Mouse (Mus musculus): ENCODE measurements at regions not wholly inside any gene's neighbourhood (a gene's known extent, or its start where the extent isn't known, plus 50 kb on each side); places are given as distances from the start of the nearest gene placed in this dataset.
A peak's percentile ranks its signal among the peaks of the same experiment; 100 is the strongest.

DNA sequence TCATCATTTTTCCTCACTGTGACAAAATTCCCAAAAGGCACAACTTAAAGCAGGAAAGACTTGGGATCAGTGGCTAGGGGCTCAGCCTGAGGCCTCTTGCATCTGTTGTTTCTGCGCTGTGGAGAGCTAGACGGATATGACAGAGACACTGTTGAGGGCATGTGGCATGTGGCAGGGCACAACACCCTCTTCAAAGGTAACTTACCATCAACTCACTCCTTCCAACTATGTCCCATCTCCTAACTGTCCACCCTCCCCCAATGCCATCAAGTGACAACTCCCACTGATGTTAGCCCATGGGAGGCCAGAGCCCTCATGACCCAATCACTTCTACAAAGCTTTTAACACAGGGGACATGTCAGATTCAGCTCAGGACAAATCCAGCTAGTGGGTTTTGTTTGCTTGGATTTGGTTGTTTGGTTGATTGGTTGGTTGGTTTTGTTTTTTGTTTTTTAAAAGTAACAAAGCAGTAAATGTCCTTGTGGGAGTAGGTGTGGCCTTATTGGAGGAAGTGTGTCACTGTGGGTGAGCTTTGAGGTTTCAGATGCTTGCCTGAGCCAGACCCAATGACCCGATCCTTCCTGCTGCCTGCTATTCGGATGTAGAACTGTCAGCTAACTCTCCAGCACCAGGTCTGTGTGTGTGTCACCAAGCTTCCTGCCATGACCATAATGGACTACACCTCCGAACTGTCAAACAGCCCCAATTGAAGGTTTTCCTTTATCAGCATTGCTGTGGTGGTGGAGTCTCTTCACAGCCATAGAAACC is 53.2 kb upstream of the Lef1 start:
- ATAC-seq (ENCODE audit: extremely low read depth, insufficient number of reproducible peaks, low FRiP score, poor library complexity, severe bottlenecking), result peak; percentile 97

DNA sequence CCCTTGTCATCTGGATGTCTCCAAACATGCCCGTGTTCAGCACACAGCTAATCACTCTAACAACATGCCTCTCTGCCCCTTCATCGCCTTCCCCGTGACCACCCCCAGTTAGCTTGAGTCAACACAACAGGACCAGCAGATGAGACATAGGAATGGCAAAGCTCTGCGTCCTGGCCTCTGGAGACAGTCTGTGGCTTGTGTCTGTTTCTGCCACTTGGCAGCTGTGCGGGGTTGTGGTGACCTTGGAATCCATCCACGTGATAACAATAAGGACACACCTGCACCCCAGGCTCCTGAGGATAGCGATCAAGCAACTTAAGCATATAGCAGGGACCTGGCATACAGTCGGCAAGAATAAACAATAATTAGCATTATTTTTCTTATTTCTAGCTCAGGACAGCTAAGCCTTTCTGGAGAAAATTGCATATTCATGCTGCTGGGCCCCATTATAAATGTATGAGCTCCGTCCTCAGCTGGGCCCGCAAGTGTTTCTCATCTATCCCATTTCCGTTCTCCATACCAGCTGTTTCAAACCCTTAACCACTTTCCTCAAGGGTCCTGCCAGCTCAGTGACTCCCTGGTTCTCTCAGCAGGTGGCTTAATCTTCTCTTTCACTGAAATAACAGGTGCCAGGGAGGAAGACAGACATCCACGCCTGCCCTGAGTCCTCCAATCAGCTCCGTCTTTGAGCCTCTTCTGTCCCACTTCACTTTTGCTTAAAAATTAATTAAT is 55.9 kb upstream of the Lef1 start:
- ATAC-seq (ENCODE audit: extremely low read depth, insufficient number of reproducible peaks, low FRiP score, poor library complexity, severe bottlenecking), result no peak

DNA sequence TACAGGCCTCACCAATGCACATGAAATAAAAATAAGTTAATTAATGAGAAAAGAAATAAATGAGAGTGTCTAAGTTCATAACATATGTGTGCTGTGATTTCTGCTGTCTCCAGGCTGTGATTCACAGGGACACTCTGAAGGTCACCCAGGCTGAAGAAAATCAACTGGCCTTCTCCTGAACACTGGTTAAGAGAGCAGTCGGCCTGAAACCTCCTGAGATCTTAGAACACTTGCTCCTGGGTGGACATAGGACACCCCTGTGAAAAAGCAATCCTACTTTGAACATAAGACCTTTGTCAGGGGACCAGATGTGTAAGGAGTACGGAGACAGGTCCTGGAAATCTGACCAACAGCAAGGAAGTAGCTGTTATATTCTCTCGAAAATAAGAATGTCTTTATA is 62.6 kb upstream of the Lef1 start:
- ATAC-seq (ENCODE audit: extremely low read depth, insufficient number of reproducible peaks, low FRiP score, poor library complexity, severe bottlenecking), result no peak

DNA sequence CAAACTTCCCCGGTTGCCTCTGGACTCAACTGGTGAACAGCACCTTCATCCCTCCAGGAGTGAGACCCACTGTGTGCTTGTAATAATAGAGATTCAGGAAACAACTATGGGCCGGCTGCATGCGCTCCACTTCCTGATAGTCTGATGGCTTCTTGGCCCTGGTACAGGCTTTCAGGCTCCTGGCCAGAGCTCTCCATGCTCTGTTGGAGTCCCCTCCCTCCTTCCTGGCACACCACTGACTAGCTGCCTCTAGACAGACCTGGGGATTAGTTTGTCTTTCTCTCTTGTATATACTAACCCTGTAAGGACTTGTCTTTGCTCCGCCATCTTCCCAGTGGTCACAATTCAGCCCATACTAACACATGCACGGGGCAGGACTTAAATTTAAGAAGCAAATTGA is 63.9 kb upstream of the Lef1 start:
- no peak for ATAC-seq (ENCODE audit: extremely low read depth, insufficient number of reproducible peaks, low FRiP score, poor library complexity, severe bottlenecking)

DNA sequence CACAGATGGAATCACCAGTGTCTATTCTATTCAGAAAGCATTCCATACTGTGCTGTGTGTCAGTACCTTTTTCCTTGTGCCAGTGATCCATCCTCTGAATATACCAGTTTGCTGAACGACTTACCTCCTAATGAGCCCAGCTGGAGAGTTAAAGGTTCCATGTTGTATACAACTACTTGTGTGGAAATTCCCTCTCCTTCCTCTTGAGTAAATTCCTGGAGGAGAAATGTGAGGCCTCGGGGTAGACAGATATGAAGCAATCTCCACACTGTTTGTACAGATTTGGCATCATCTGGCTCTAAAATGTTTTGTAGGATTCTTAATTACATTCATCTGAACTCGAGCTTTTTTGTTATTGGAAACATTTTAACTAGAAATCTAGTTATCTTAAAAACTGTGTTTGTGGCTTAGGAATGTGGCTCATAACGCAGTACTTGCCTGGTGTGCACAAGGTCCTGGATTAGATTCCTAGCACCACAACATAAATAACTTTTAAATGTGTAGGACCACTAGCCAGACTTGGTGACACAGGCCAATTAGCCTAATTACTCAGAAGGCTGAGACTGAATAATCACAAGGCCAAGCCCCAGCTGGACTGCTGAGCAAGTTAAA is 70.0 kb upstream of the Lef1 start:
- ATAC-seq (ENCODE audit: extremely low read depth, insufficient number of reproducible peaks, low FRiP score, poor library complexity, severe bottlenecking), result no peak

DNA sequence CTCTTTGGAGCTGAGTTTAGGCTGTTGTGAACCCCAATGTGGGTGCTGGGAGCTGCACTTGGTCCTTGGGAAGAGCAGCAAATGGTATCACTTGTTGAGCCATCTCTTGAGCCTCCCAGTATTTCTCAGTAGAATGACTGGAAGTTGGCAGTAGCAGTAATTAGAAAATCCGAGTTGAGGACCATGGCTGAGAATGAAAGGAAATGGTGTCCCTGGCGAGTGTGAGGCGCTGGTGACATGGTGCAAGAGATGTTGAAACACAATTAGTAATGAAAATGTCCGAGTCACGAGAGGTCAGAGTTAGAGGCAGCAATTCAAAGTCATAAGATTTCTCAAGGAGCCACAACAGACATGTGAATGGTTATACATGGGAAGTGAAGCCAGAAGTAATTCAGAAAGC is 73.2 kb upstream of the Lef1 start:
- no peak for ATAC-seq (ENCODE audit: extremely low read depth, insufficient number of reproducible peaks, low FRiP score, poor library complexity, severe bottlenecking)

DNA sequence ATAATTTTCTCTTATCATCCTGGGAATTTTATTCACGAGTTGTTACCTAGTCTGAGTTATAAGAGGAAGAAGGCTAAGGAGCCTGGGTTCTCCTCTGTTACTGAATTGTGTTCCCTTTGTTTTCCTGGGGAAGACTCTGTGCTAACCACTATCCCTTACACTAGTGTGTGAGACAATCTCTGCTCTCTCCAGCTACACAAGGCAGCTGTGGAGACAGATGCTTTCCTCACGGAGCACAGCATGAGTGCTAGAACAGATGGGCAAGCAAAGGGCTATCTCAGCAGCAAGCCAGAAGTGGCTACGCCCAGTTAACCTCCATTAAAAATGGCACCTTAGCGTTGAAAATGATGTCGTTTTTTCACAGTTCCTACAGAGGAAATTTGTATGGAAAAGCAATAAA is 75.5 kb upstream of the Lef1 start:
- ATAC-seq (ENCODE audit: extremely low read depth, insufficient number of reproducible peaks, low FRiP score, poor library complexity, severe bottlenecking), result no peak

DNA sequence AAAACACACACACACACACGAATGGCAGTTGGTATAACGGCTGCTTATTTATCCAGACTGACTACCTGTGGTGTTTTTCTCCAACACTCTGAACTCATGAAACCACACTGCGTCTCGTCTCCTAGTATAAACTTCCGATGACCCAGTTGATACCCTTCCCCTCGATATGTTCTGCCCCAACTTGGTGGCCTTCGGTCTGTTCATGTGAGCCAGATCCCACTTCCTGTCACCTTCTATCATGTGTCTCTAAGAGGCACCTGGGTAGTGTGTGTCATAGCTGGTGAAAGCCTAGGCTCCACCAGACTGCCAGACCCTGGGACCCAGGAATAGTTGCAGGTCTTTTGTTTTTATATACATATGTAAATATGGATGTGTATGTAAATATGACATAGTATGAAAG is 83.9 kb upstream of the Lef1 start:
- no peak for ATAC-seq (ENCODE audit: extremely low read depth, insufficient number of reproducible peaks, low FRiP score, poor library complexity, severe bottlenecking)

DNA sequence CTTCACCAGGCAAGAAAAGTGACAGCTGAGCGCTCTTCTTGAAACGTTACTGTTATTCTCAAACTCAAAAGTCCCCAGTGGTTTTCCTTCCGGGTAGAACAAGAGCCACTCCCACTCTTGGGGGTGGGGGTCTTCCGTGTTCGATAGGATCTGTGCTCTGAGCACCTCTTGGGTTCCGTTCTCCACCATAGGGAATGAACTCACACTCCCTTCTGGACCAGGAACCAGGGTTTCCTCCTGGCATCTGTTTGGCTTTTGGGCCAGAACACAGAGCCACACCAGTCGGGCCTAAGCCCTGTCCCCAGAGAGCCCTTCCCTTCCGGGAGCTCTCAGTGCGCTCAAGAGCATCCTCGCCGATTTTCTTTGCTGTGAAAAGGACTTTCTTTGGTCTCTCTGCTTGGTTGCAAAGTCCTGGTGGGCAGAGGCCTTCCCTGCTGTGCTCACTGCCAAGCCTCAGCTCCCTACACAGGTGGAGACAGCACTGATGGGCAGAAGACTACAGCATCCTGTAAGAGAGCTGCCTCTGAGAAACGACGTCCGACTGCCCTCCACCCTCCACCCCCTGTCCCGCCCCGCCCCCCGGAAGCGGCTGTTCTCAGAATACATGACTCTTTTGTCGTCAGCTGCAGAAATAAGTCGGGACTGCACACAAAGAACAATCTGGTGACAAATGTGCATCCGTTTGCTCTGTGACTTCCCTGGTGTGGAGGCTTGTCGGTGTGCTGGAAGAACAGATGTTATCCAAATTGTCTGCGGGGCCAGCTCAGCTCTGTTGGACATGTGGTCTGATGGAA is 90.9 kb upstream of the Lef1 start:
- peak; percentile 86 for ATAC-seq (ENCODE audit: extremely low read depth, insufficient number of reproducible peaks, low FRiP score, poor library complexity, severe bottlenecking)

DNA sequence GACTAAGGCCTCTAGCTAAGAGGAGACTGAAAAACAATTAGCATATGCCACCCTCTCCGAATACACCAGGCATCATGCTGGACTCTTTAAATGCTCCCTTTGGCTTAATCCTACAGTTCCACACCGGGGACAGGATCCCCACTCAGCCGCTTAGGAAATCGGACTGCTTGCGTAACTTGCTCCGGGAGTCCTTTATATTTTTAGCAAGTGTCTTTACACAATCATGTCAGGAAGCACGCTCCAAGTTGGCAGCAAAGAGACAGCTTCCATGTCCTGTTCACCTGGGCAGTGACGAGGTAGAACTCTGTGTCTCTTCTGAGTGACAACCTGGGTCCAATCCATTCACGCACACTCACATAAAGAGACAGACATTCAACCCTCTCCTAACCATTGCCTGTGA is 92.4 kb upstream of the Lef1 start:
- ATAC-seq (ENCODE audit: extremely low read depth, insufficient number of reproducible peaks, low FRiP score, poor library complexity, severe bottlenecking), result no peak

DNA sequence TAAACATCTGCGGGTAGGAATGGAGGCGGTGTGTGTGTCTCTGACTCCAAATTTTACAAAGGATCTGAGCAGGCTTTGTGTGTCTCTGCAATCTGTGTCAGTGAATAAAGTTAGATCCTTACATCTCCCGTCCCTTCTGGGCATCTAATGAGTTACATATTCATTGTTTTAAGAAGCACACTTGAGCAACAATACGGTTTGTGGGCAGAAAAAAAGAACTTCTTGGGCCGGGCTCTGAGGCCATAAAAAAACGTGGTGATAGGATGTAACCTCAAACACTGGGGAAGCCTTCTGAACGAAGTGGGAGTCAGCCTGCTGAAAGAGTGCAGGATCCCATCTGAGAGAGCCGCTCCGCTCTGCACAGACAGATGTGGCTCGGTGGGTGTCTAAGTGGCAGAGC is 94.2 kb upstream of the Lef1 start:
- ATAC-seq (ENCODE audit: extremely low read depth, insufficient number of reproducible peaks, low FRiP score, poor library complexity, severe bottlenecking), result no peak

DNA sequence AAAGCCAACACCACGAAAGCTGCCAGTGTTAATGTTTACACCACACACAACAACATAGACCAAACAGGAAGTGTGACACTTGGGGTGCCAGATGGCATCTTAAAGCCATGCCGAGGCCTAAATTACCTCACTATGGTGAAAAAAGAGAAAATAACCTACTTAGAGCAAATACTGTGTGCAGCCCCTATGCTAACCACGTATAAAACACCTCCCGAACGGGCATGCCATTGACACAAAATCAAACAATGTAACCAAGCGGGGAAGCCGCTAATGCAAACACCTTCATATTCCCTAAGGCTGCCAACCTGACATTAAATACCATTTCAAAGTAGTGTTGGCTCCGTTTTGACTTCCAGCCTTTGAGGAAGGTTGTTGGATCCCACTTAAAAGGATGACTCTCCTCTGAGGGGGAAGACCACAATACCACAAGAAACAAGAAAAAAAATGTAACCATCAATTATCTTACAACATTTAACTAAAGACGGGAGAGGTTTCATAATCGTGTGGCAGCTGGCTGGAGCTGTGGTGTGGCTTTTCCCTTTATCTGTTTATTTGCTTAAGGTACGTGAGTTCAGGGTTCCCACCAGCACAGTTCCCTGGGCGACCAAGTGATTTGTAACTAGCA is 96.1 kb upstream of the Lef1 start:
- peak; percentile 17; the same call in 1 of the 2 replicates for ATAC-seq (ENCODE audit: extremely low read depth, insufficient number of reproducible peaks, low FRiP score, poor library complexity, severe bottlenecking)

DNA sequence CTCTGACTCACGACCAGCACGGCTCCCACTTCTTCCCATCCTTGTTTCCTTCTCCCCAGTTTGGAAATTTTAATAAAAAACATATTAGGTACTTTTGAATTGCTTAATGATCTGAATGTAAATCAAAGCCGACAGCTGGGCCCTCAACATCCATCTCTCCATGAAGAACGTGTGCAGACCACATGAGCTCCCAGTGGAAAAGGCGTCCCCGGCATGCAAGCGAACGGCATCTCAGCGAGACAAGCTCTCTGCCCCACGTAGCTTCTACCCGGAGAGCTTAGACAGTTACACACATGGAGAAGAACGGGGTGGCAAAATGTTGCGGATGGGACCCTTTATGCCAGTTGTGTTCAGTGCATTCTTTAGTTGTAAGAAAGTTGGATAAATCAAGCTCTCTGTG is 109.6 kb upstream of the Lef1 start:
- ATAC-seq (ENCODE audit: extremely low read depth, insufficient number of reproducible peaks, low FRiP score, poor library complexity, severe bottlenecking), result no peak

DNA sequence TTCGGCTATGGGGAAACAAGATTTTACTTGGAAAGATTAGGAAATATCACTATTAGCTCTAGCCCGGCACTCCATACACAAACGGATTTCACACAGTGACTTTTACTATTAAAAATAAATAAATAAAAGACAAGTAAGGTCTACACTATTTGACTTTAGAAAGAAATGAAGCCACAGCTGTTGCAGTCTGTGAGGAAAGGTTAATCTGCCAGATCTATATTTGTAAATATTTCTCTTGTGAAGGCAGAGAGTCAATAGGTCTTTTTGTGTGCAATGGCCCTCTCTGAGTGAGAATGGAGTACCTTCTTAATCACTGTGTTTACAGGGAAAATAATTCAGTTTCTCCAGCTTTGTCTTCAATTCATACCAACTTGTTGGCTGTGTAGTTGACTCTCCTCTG is 110.0 kb upstream of the Lef1 start:
- no peak for ATAC-seq (ENCODE audit: extremely low read depth, insufficient number of reproducible peaks, low FRiP score, poor library complexity, severe bottlenecking)

DNA sequence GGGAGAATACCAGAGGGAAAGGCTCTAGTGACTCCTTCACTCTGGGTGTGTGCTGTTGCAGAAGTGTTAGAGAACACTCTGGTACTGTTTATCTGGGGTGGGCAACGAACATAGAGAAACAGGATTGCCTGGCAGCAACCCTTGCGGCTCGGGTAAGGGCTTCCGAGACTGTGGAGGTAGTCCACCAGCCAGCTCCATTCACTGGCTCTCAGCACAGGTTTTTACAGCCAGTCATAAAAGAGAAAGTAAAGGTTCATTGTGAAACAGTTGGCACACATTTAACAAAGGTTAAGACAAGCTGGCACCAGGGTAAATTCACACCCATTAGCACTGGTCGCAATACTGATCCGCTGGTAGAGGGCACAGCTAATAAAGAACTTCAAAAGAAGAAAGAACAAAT is 110.5 kb upstream of the Lef1 start:
- ATAC-seq (ENCODE audit: extremely low read depth, insufficient number of reproducible peaks, low FRiP score, poor library complexity, severe bottlenecking), result no peak

DNA sequence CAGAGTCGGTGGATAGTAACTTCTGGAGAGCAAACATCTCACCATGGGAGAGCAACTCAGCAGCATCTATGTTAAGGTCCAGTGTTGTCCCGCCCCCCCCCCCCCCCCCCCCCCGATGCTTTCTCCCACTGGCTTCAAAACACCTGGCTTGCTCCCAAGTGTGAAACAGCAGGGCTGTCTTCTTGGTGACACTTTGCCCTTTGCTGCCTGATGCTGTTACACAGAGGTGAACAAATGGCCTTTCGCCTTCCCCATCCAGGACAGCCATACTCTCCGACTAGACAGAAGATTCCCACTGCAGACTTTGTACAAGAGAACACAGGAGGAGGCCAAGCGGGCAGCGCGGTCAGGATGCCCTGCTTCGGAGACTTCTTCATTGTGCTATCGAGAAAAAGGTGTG is 111.8 kb upstream of the Lef1 start:
- no peak for ATAC-seq (ENCODE audit: extremely low read depth, insufficient number of reproducible peaks, low FRiP score, poor library complexity, severe bottlenecking)

DNA sequence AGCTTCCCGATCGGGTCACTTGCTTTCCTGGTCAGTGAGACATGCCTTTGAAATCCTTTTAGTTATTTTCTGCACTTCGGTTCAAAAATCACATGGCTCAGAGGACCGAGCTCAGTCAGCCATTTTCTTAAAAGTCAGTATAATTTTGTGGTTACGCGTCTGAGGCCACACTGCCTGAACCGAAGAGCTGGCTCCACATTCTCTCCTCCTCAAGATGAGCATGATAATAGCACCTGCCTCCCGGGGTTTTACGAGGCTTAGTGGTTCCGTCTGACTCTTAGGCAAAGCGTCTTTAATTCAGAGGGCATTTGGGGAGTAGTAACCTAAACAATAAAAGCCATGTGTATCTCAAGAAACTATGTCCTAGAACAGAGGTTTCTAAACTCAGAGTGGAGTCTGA is 113.5 kb upstream of the Lef1 start:
- ATAC-seq (ENCODE audit: extremely low read depth, insufficient number of reproducible peaks, low FRiP score, poor library complexity, severe bottlenecking), result no peak

DNA sequence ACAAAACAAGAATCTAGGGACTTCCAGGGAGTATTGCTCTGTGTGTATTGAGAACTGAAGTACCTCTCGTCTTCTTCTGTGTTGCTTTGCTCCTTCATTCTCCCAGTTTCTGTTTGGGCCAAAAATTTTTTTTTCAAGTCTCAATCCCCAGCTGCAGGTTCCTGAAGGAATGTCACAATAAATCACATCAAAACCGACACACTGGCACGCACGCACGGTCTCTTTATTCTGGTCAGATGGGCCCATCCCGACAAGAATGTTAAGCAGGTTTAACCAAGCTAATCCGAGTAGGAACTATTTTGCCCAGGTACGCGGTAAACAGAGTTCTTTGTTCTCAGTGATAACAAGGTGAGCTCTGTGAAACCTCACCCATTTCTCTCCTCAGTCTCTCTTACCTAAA is 118.3 kb upstream of the Lef1 start:
- no peak for ATAC-seq (ENCODE audit: extremely low read depth, insufficient number of reproducible peaks, low FRiP score, poor library complexity, severe bottlenecking)

DNA sequence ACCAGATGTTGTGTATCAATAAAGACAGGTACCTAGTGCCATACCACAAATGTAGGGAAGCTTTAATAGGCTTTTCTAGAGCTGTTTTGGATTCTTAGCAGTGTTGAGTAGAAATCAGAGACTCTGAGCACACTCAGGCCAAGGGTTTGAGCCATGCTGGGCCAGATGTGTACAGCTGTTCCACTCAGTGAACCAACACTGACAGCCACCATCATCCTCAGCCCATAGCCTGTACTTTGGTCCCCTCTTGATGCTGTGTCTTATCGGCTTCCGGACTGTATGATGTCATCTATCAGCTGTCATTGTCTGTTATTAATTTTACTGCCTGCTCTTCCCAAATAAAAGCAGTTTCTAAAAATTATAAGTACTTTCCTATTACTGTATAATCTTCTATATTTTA is 123.6 kb upstream of the Lef1 start:
- ATAC-seq (ENCODE audit: extremely low read depth, insufficient number of reproducible peaks, low FRiP score, poor library complexity, severe bottlenecking), result no peak

All from neutrophil, adult 5-6 weeks (primary cell).